22 mouse cellular contexts compared by ENCODE assay signal in the genomic region with DNA sequence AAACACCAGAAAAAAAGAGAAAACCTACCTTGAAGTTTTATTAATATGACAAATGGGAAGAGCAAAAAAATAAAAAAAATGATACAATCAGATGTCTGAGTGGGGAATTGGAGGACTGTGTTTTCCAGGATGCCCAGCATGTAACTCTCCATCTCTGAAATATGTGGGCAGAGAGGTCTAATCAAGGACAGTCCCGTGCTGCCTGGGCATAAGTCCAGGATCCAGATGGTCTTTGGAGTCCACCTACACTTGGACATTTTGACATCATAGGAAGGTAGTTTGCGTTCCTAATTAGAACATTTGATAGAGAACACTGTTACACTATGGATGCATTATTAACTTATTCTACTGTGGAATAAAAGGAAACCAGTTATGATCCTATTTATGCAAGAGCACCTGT. TPM values are rescaled to one million over a fixed set of nuclear protein-coding genes. Genes with fewer than 3 reads are reported as not detected.
DNase-seq lines count a peak whose midpoint lies in the region; TF ChIP-seq lines count a peak whose summit lies in the region.
"Had no signal": no experiment of that assay in that cellular context is flagged by ENCODE, and none has a peak within 500 bp of the region (broad histone marks: within the 10 kb centered on the region; RNA-seq: fewer than 3 reads in every experiment).

No protein-coding gene starts in this region.

- TF ChIP-seq EP300 in heart, adult 2 months (IDR thresholded peaks at IDR 0.05; ENCODE audit: insufficient read depth, low read depth, low read length), result no peak

- H3K4me1 ChIP-seq in heart, adult 2 months (ENCODE audit: control insufficient read depth, insufficient read depth, low read length), result no peaks in the 10 kb centered on the region
- H3K4me1 ChIP-seq: embryonic facial prominence, embryonic 10.5 days; embryonic facial prominence, embryonic 12.5 days; forebrain, embryonic 13.5 days; forebrain, embryonic 15.5 days had no signal

- no peak for TF ChIP-seq CTCF in heart, adult 2 months (IDR thresholded peaks at IDR 0.05)

- TF ChIP-seq POLR2A in heart, adult 2 months (IDR thresholded peaks at IDR 0.05; ENCODE audit: insufficient read depth, low read depth, low read length), result no peak

- H3K27me3 ChIP-seq in heart, adult 2 months (ENCODE audit: control insufficient read depth, insufficient read depth, low read length), result no peaks in the 10 kb centered on the region
- H3K27me3 ChIP-seq: embryonic facial prominence, embryonic 12.5 days; forebrain, embryonic 15.5 days had no signal

- WGBS in heart, adult 2 months, result 43% methylated on average over 2 of the region's 2 CpGs

- intact Hi-C loops in heart, adult 2 months (cut with DNase I), result loop anchor here (2.0 kb wide), 1 partner anchor 171 kb away; no protein-coding TSS in a partner anchor
- intact Hi-C loops in left cerebral cortex, postnatal 4 days (cut with DNase I), result loop anchor here (2.0 to 10.0 kb wide), 2 partner anchors 169 to 1057 kb away; no protein-coding TSS in a partner anchor
- intact Hi-C loops in left cerebral cortex, postnatal 36 days (cut with DNase I), result loop anchor here (2.0 kb wide), 1 partner anchor 171 kb away; no protein-coding TSS in a partner anchor

- H3K27ac ChIP-seq in heart, adult 2 months, result no peak overlapping the region
- H3K27ac ChIP-seq: embryonic facial prominence, embryonic 10.5 days; embryonic facial prominence, embryonic 12.5 days; forebrain, embryonic 13.5 days; forebrain, embryonic 15.5 days had no signal

- H3K36me3 ChIP-seq in heart, adult 2 months (ENCODE audit: control insufficient read depth, insufficient read depth, low read length), result no peaks in the 10 kb centered on the region
- H3K36me3 ChIP-seq: embryonic facial prominence, embryonic 10.5 days; embryonic facial prominence, embryonic 12.5 days; forebrain, embryonic 15.5 days; G1E had no signal

- H3K79me2 ChIP-seq in heart, adult 2 months (replicated peaks; ENCODE audit: control insufficient read depth, insufficient read depth, low read length), result no peaks in the 10 kb centered on the region

- H3K4me3 ChIP-seq in heart, adult 2 months, result no peak overlapping the region
- H3K4me3 ChIP-seq: embryonic facial prominence, embryonic 10.5 days; embryonic facial prominence, embryonic 12.5 days; forebrain, embryonic 13.5 days; forebrain, embryonic 15.5 days had no signal

- H3K9ac ChIP-seq in heart, adult 2 months (ENCODE audit: low read depth, low read length), result no peak overlapping the region
- H3K9ac ChIP-seq: embryonic facial prominence, embryonic 12.5 days; forebrain, embryonic 13.5 days; forebrain, embryonic 15.5 days; forebrain, postnatal 0 days had no signal

- DNase-seq in cerebellum, postnatal 10 days, result peak; percentile 68 to 76
- no peak for DNase-seq in cerebellum, adult 11 months
- peak; percentile 78 for DNase-seq in heart, adult 11 months
- no peak for DNase-seq in heart, adult 2 months
- DNase-seq in left cerebral cortex, postnatal 4 days, result peak; percentile 53
- DNase-seq in left cerebral cortex, postnatal 36 days (ENCODE audit: low spot score in 2 of 2), result no peak
- DNase-seq: adrenal gland, adult 8-10 months; adrenal gland, postnatal 14 days; adrenal gland, postnatal 36 days; B cell, adult 2 months; cerebellum, adult 18-20 months; cerebellum, adult 8-10 months had no signal

RNA-seq across cellular contexts. Expression of a gene that starts 33.3 kb away (rescaled TPM):
- total RNA-seq in heart, adult 2 months (2021), result 1 to 10 TPM; 2.5 to 2.9 TPM
- 0.27 and 0.64 TPM in 2 replicates for polyA plus RNA-seq in heart, adult 2 months (2012; rRNA removed)
- total RNA-seq in left cerebral cortex, postnatal 4 days (2021), result not detected
- not detected for total RNA-seq in left cerebral cortex, postnatal 36 days (2021)
- total RNA-seq: CH12.LX; forebrain, postnatal 0 days; G1E had no signal
- polyA plus RNA-seq: activated CD4-positive, CD25-positive, alpha-beta regulatory T cell, adult 4 months; CD4-positive, CD25-positive, alpha-beta regulatory T cell, adult 4 months; cortical plate, adult 2 months; forebrain, embryonic 13.5 days; forebrain, embryonic 15.5 days; forebrain, postnatal 0 days; G1E had no signal

Comparison
In these comparisons a context has a peak if more than half of its experiments do, and no peak if none do; other contexts are left out.
1. DNase-seq: peak in cerebellum, postnatal 10 days (2 of 2), heart, adult 11 months (single experiment) and left cerebral cortex, postnatal 4 days (single experiment); none in cerebellum, adult 11 months (single experiment), heart, adult 2 months (0 of 2) and left cerebral cortex, postnatal 36 days (0 of 2).